Mouse (Mus musculus): ENCODE measurements around the gene Sv2c.

DNA sequence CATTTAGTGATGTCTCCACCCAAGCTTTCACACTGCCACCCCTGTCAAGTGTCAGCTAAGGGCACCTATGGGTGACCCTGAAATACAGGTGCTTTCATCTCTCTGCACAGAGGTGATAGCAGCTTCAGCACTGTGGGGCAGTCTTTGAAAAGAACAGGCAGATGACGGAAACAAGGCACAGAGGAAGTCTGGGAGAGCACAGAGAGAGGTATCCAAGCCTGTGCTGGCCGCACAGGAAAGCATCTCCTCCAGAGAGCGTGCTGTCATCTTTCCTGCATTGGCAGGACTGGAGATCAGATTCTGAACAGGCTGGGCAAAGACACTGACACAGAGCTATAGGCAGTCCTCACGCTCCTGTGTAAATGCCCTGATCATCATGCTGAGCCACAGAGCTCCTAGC lies 41.4 kb downstream of the Sv2c start:
- TF ChIP-seq POLR2A (IDR thresholded peaks at IDR 0.05; ENCODE audit: low read depth, low read length): no peak
- no peak for TF ChIP-seq CTCF (IDR thresholded peaks at IDR 0.05; ENCODE audit: extremely low read depth, insufficient read depth, insufficient read length, insufficient replicate concordance)

Data from spleen, adult 2 months (tissue).